Mouse (Mus musculus) E14TG2a.4 (cell line): ENCODE data around the gene Relch.

Experiments
- CTCF ChIP-seq: conservative IDR thresholded peaks from 2 replicates; pipeline ENCODE4 v1.5.1; 2014; ENCODE audit warnings: low read length
- POU5F1 ChIP-seq: IDR thresholded peaks from 2 replicates; pipeline ENCODE4 v1.6.1; 2014; ENCODE audit warnings: low read length, borderline replicate concordance

- TF ChIP-seq CTCF = no peak
- TF ChIP-seq POU5F1 = no peak
Measured at GRCm38 (mm10) chr1:105759422-105760165, 95.9 kb downstream of the Relch start.
